Mouse (Mus musculus): ENCODE results near the gene Rsph3b.
"Not testable (repeated sequence)": the region's sequence is repeated elsewhere in the genome, so short reads cannot be mapped to it uniquely, and the experiment has no call there.

The Rsph3b gene

DNA sequence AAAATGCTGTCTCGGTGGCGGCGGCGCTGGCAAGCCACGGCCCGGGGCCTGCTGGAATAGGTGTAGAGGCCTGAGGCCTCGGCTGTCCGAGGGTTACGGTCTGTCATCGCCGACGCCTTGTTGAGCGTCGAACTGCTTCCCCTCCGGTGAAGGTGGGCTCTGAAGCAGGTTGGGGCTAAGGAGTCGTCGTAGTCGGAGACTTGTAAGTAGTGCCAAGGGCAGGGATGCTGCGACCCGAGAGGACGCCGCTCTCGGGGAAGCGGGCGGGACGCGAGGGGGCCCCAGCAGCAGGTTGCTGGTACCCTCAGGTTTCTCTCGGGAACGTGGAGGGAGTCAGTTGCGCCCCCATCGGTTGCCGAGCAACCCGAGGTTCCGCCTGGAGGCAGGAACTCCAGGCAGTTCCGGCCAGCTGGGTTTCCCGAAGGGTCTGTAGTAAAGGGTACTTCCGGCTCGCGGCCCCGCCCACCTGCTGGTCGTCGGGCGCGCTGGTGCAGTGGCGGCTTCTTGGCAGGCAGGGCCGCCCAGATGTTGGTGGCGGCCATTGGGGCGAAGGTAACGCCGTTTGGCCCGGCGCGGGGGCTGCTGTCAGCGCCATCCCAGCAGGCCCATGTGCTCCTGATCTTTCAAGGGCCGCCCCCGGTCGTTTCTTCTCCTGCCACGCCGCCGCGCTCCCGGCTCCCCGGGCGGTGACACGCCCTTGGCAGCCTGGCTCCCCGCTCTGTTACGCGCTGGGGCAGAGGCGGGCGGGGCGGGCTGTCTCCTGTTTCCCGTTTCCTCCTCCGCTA lies at the start of gene Rsph3b:
Gene Rsph3b, minus strand, starts transcription at position 699 of the 785 bp plus-strand sequence.
- not testable (repeated sequence) for DNase-seq (ENCODE audit: extremely low read depth, low read depth)

GRCm38 (mm10) chr17:6997778-6998490 lies 49.5 kb upstream of the Rsph3b start:
- not testable (repeated sequence) for DNase-seq (ENCODE audit: extremely low read depth, low read depth)

GRCm38 (mm10) chr17:6996826-6997225 lies 48.3 kb upstream of the Rsph3b start:
- not testable (repeated sequence) for DNase-seq (ENCODE audit: extremely low read depth, low read depth)

DNA sequence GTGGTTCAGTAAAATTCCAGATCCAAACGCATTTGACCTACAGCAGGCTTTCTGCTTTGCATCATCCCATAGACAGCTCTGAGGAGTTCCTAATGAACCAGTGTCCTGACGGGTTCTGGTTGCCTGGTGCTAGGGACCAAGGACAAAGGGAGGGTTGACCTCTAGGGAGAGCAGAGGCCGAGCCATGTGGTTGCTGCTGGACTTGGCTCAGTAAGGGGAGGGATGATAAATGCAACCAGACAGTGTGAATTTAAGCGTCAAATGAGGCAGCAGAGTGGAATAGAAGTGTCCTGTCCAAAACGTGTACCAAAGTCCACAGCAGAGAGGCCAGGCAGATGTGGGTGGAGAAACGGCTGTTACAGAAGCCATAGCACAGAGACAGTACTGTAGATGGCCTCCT lies 47.0 kb upstream of the Rsph3b start:
- DNase-seq (ENCODE audit: extremely low read depth, low read depth): not testable (repeated sequence)

GRCm38 (mm10) chr17:6986118-6986517 lies 37.6 kb upstream of the Rsph3b start:
- not testable (repeated sequence) for DNase-seq (ENCODE audit: extremely low read depth, low read depth)

DNA sequence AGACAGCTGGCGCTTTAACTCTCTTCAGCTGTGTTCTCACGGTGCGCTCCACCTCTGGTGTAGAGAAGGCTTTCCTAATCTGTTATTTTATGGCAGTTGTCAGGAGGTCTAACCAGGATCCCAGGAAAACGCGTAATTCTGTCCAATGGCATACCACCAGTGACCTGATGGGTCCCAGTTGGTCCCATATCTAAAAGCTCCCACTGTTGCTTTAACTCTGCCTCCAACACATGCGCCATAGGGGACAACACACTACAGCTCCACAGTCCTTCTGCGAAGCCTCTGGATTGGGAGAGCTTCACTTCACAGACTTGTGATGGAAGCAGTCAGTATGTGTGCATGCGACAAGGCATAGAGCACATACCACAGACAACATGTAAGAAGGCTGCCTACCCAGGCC lies 31.7 kb upstream of the Rsph3b start:
- not testable (repeated sequence) for DNase-seq (ENCODE audit: extremely low read depth, low read depth)

- not testable (repeated sequence) for DNase-seq (ENCODE audit: extremely low read depth, low read depth)
Observed at GRCm38 (mm10) chr17:6979380-6979779, 30.9 kb upstream of the Rsph3b start.

DNA sequence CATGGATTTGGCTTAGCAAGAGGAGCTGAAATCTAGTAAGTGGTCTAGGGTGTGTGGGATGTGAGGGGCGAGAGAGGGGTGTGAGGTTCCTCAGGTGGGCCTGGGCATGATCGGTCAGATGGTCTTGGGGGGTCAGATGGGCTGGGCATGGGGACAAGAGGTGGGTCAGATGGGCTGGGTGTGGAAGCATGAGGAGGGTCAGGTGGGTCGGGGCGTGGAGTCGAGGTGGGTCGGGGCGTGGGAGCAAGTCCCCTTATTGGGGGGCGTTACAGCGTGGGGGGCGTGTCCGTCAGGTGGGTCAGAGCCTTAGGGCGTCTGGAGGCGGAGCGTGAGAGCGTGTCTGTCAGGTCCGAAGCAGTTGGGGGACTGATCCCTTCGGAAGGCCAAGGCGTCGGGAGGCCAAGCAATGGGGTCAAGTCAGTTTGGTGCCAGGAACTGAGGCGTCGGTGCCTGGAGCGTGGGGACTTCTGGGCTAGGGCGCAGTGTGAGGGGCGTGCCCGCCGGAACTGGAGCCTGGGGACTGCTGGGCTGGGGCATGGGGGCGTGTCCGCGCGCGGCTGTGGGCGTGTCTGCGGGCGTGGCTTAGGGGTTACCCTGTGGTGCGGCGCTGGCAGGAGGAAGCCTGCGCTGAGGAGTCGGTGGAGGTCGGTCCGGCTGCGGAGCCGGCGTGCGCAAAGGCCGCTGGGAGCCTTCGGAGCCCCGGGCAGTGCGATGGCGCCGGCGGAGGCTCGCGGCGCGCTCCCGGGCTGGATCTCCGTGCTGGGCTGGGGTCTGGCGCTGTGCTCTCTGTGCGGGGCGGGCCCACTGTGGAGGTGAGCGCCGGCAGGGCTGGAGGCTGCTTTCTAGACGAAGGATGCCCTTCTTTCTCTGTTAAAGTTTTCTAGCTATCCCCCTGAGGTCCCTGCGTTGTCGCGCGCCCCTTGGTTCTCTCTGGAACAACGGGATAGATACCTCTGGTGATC lies 30.1 kb upstream of the Rsph3b start, which contains the start of gene Gm49721:
Gene Gm49721, plus strand, starts transcription at position 618 of the 962 bp plus-strand sequence.
- DNase-seq (ENCODE audit: extremely low read depth, low read depth): not testable (repeated sequence)

DNA sequence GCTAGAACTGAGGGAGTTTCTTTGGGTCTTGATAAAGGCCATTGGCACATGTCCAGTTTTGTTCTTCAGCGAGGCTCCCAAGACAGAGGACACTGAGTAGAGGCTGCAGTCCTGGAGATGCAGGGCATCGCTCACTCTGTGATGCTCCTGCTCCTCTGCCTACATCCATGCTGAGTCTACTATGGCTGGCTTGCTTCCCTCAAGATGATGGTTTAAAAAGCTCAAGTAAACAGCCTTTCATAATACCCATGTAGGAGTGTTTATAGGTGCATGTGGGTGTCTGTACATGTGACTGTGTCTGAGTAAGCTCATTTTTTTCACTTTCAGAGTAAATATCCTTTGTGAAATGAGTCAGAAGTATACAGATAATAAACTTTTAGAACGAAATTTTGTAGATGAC lies 26.5 kb upstream of the Rsph3b start:
- DNase-seq (ENCODE audit: extremely low read depth, low read depth): not testable (repeated sequence)

DNA sequence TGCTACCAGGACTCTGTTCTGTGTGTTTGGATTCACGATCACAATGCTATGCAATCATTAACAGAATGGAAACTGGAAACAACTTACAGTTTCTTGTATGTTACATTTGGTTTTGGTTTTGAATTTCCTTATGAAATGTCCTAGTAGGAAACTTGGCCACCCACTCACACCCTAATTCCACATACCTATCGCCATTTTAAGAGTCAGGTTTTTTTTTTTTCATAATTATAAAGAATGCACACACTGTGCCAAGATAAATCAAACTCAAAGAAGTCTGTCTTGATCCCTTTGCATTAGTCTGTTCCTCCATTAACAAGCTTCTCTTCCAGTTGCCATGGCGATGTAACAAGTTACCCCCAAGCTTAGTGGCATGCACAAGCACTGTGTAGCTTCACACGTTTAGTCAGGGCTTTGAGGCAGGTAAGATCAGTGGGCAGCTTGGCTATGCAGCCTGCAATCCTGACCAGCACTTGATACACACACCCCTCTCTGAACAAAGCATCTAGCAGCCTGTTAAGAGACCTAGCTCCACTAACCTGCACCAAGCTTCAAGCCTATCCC lies 24.4 kb upstream of the Rsph3b start:
- not testable (repeated sequence) for DNase-seq (ENCODE audit: extremely low read depth, low read depth)

- DNase-seq (ENCODE audit: extremely low read depth, low read depth): not testable (repeated sequence)
Observed at GRCm38 (mm10) chr17:6971238-6971637, 22.8 kb upstream of the Rsph3b start.

DNA sequence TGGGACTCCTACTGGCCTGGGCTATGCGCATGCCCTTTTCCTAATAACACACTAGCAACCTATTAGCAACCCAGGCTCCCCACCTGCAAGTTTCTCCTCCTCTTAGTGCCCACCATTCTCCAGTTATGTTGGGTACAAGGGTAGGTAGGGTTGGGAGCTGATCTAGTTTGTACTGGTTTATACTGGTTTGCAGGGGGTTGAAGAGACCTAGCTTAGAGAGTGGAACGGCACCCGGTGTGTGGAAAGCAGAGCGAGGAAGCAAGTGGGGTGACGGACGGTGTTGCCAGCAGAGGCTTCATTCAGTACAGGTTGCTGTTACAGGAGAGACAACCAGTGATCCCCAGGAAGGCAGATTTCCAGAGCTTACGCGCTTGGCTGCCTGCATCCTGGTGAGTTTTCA lies 21.9 kb upstream of the Rsph3b start, which contains the start of gene Rnaset2b:
Gene Rnaset2b, plus strand, starts transcription at position 301 of the 400 bp plus-strand sequence.
- DNase-seq (ENCODE audit: extremely low read depth, low read depth): not testable (repeated sequence)

GRCm38 (mm10) chr17:6967673-6968072 lies 19.2 kb upstream of the Rsph3b start:
- DNase-seq (ENCODE audit: extremely low read depth, low read depth): not testable (repeated sequence)

DNA sequence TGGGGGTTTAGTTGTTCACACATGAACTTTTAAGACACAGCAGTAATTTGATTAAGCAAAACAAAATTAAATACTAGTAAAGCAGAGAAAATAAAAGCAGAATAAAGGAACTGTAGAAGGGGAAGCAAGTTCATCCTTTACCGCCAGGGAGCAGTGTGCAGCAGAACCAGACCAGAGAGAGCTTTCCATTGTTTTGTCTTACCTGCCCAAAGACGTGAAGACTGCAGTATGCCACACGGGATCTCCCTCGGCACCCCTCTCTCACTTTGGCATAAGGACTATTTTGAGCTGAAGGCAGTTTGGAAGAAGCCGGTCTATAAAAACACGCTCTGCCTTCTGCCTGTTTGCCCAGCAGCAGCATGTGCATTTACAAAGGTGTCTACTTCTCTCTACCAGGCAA lies 16.9 kb upstream of the Rsph3b start:
- DNase-seq (ENCODE audit: extremely low read depth, low read depth): not testable (repeated sequence)

GRCm38 (mm10) chr17:6962936-6963335 lies 14.5 kb upstream of the Rsph3b start:
- not testable (repeated sequence) for DNase-seq (ENCODE audit: extremely low read depth, low read depth)

DNA sequence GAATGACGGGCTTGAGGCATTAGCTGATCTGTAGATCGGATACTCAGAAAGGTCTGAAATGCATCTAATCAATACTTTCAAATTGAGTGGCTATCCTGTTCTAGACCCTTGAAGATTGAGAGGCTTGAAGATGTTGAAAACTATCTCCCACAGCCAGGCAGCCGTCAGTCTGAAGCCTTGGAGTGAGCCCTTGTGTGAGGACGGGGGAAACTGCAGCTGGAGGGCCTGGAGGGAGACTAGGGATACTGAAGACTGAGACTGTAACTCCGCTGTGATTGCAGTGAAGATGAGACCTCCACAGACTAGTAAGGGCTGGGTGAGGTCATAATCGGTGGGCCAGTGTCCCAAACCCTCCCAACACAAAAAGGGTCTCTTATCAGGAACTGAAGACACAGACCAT lies 13.9 kb upstream of the Rsph3b start:
- not testable (repeated sequence) for DNase-seq (ENCODE audit: extremely low read depth, low read depth)

DNA sequence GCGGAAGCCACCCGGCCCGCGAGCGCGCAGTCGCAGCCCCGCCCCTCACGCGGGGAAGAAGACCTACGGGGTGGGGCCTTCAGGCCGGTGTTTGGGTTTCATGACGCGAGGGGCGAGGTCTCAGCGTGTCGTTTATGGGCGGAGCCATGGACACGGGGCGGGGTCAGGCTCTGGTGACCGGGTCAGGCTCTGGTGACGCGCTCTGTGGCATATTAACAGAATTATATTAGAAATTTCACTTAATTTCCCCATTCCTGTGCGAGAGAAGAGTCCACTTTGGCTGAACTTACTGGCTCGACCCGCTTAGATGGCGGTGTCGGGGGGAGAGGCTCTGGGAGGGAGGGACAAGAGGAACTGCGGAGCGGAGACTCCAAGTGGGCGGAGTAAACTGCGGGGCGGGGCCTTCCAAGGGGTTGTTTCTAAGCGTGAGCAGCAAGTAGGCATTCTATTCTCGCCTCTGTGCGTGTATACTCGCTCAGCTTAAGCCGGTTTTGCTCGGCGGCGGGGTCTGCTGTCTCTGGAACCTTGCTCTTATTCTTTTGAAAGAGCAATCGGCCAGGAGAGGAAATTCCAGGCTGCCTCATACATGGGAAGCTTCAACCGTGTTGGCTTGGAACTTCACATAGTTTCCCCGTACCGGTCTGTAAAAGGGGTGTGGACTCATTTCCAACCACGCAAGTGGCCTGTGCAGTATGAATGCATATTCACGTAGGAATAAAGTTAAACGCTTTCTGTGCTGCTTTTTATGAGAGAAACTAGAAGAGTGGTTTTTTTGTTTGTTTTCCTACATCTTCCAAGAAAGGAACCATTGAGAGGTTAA lies 12.9 kb upstream of the Rsph3b start:
- DNase-seq (ENCODE audit: extremely low read depth, low read depth): not testable (repeated sequence)

DNA sequence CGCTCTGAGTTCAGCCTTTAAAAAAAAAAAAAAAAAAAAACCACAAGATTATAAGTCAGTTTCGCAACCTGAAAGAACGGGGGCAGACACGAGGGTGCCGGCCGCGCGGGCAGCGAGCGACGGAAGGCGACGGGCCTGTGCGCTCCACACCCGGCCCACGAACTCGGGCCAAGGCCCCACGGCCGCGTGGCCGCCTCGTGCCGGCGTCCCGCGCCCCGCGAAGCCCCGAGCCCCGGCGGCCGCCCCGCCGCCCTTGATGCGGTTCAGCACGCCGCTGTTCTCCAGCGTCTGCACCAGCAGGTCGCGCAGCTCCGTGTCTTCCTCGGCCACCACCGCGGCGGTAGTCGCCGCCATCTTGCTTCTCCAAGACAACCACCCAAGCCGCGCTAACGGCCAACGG lies 12.3 kb upstream of the Rsph3b start, which contains the start of gene Tagap1:
Gene Tagap1, minus strand, starts transcription at position 381 of the 400 bp plus-strand sequence.
- not testable (repeated sequence) for DNase-seq (ENCODE audit: extremely low read depth, low read depth)

DNA sequence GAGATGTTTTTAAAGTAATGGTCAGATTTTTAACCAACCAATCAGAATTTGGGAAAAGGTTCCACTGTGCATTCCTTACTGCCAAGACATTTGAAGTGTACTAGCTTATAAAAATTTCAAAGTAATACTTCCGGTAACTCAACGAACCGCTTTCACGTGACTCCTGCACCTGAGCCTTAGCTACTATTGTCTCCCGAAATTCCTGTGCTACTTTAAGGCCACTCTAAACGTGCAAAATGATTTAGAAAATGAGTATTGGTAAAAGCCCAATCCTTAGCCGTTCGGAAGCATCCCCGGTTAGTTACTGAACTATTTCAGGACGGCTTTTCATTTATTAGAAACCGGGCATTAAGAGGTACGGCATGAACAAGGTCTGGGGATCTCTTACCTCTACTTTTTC lies 11.9 kb upstream of the Rsph3b start:
- not testable (repeated sequence) for DNase-seq (ENCODE audit: extremely low read depth, low read depth)

All from MEL-GATA-1-ER (cell line).